Mouse (Mus musculus) heart, postnatal 0 days (tissue): ENCODE data around the gene Nanos1.

Experiments
- CTCF ChIP-seq: IDR thresholded peaks from 2 replicates; pipeline ENCODE4 v1.5.1; 2016; ENCODE audit warnings: antibody characterized with exemption, control low read depth, low read depth
- EP300 ChIP-seq: IDR thresholded peaks from 2 replicates; pipeline ENCODE4 v1.6.1; 2016; ENCODE audit warnings: antibody characterized with exemption, low read depth

GRCm38 (mm10) chr19:60731299-60731698 is 24.5 kb upstream of the Nanos1 start:
- TF ChIP-seq CTCF (no peak), EP300 (no peak)
